Mouse (Mus musculus): ENCODE measurements around the gene Cnr1.

GRCm38 (mm10) chr4:33879944-33880343 lies 44.4 kb upstream of the Cnr1 start:
- no peak for TF ChIP-seq CTCF (IDR thresholded peaks at IDR 0.05; ENCODE audit: borderline replicate concordance, control insufficient read depth, extremely low read depth, insufficient read depth, low read length, poor library complexity)
- no peak for TF ChIP-seq POLR2A (IDR thresholded peaks at IDR 0.05; ENCODE audit: control insufficient read depth, extremely low read depth, insufficient read depth, low read length, poor library complexity)

Data from thymus, adult 2 months (tissue).